Mouse (Mus musculus): Measurements from ENCODE around the gene Xpa. TPM values are rescaled to one million over a fixed set of nuclear protein-coding genes. Genes with fewer than 3 reads are reported as not detected.
A peak's percentile ranks its signal among the peaks of the same experiment; 100 is the strongest.

Gene Xpa
- total and polyA plus RNA-seq, 2 experiments = 10.3 to 18.7 TPM

DNA sequence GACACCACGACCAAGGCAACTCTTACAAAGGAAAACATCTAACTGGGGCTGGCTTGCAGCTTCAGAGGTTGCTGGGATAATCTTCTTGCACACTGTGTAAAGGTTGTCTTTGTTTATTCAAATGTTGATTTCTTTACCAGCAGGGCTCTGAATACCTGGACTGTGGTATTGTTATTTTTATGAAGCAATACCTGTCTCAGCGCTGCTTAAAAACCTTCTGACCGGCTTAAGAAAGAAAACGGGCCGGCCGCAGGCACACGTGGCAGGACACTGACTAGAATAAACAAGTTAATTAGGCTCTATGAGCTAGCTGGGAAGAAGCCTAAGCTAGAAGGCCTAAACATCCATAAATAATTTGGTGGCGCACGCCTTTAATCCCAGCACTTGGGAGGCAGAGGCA, 10.2 kb downstream of the Xpa start:
- peak; percentile 17 for DNase-seq (ENCODE audit: extremely low read depth, low read depth, low spot score)
- WGBS = 84% methylated on average over 9 of the region's 9 CpGs
- no peak overlapping the region for H3K4me3 ChIP-seq (ENCODE audit: insufficient read depth, low read depth, low read length)
- no peak overlapping the region for H3K9ac ChIP-seq (ENCODE audit: low read depth, low read length)
- peaks cover 2% of the 10 kb centered on the region; the same call in 1 of the 2 replicates for H3K79me2 ChIP-seq (ENCODE audit: control insufficient read depth, insufficient read depth, low read length)
- no peak for TF ChIP-seq POLR2A (IDR thresholded peaks at IDR 0.05; ENCODE audit: extremely low read depth, insufficient read depth, low read length)
- no peak overlapping the region for H3K27ac ChIP-seq (replicated peaks; ENCODE audit: insufficient read depth, low read depth, low read length)
- H3K27me3 ChIP-seq (ENCODE audit: control insufficient read depth, insufficient read depth, low read length) = no peaks in the 10 kb centered on the region
- no peaks in the 10 kb centered on the region for H3K4me1 ChIP-seq (ENCODE audit: control insufficient read depth, insufficient read depth, low read length)
- peaks cover 60% of the 10 kb centered on the region for H3K36me3 ChIP-seq (ENCODE audit: control insufficient read depth, insufficient read depth, low read length)

- DNase-seq (ENCODE audit: extremely low read depth, low read depth, low spot score) = peak; percentile 37
- TF ChIP-seq CTCF (IDR thresholded peaks at IDR 0.05; ENCODE audit: low read depth, low read length) (no peak), POLR2A (IDR thresholded peaks at IDR 0.05; ENCODE audit: extremely low read depth, insufficient read depth, low read length) (no peak)
- H3K79me2 ChIP-seq (ENCODE audit: control insufficient read depth, insufficient read depth, low read length) = peaks cover 2% of the 10 kb centered on the region; the same call in 1 of the 2 replicates
- H3K4me3 ChIP-seq (ENCODE audit: insufficient read depth, low read depth, low read length) = no peak overlapping the region
- 74% methylated on average over 8 of the region's 8 CpGs for WGBS
- H3K36me3 ChIP-seq (ENCODE audit: control insufficient read depth, insufficient read depth, low read length) = peaks cover 59% of the 10 kb centered on the region
- no peak overlapping the region for H3K27ac ChIP-seq (replicated peaks; ENCODE audit: insufficient read depth, low read depth, low read length)
- no peaks in the 10 kb centered on the region for H3K27me3 ChIP-seq (ENCODE audit: control insufficient read depth, insufficient read depth, low read length)
- H3K9ac ChIP-seq (ENCODE audit: low read depth, low read length) = no peak overlapping the region
- H3K4me1 ChIP-seq (ENCODE audit: control insufficient read depth, insufficient read depth, low read length) = no peaks in the 10 kb centered on the region
Observed at GRCm38 (mm10) chr4:46185423-46185822, 10.7 kb downstream of the Xpa start.

DNA sequence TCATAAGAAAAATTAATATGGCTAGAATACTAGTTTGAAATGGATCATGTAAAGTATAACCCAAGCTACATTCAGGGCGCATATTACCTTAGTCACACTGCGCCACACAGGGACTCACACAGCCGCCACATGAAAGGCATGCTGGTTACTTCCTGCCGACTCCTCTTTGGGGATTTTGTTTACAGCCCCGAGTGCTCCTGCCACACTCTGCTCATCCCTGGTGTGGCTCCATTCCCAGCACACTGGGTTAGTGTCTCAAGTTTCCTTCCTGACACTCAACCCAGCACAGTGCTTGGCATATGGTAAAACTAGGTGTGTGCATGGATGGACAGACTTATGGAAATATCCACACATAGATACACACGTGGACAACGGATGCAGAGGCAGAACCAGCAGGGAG, 13.9 kb downstream of the Xpa start:
- DNase-seq (ENCODE audit: extremely low read depth, low read depth, low spot score) = no peak
- Histone ChIP-seq H3K9ac (ENCODE audit: low read depth, low read length) (no peak overlapping the region), H3K79me2 (ENCODE audit: control insufficient read depth, insufficient read depth, low read length) (no peaks in the 10 kb centered on the region), H3K4me3 (ENCODE audit: insufficient read depth, low read depth, low read length) (no peak overlapping the region), H3K36me3 (ENCODE audit: control insufficient read depth, insufficient read depth, low read length) (peaks cover 59% of the 10 kb centered on the region), H3K27ac (replicated peaks; ENCODE audit: insufficient read depth, low read depth, low read length) (no peak overlapping the region), H3K4me1 (ENCODE audit: control insufficient read depth, insufficient read depth, low read length) (no peaks in the 10 kb centered on the region), H3K27me3 (ENCODE audit: control insufficient read depth, insufficient read depth, low read length) (no peaks in the 10 kb centered on the region)
- WGBS = 93% methylated on average over 7 of the region's 7 CpGs
- TF ChIP-seq POLR2A (IDR thresholded peaks at IDR 0.05; ENCODE audit: extremely low read depth, insufficient read depth, low read length) (no peak), CTCF (IDR thresholded peaks at IDR 0.05; ENCODE audit: low read depth, low read length) (no peak)

DNA sequence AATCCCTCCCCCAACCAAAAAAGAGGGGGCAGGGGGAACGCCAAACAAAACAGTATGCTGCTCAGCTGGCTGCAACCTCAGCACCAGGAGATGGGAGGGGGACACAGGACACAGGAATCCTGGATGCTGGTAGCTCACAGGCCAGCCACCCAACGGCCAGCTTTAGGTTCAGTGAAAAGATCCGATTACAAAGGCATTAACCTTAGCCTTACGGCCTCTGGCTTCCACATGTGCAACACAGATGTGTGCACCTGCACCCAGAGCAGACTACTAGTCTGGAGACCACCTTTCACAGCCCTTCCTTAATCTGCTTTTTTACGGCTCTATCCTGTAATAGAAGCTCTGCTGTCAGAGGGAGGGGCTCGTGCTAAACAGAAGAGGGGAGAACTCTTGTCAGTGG, 14.9 kb downstream of the Xpa start:
- peaks cover 65% of the 10 kb centered on the region for H3K36me3 ChIP-seq (ENCODE audit: control insufficient read depth, insufficient read depth, low read length)
- H3K4me1 ChIP-seq (ENCODE audit: control insufficient read depth, insufficient read depth, low read length) = no peaks in the 10 kb centered on the region
- no peak overlapping the region for H3K9ac ChIP-seq (ENCODE audit: low read depth, low read length)
- WGBS = 86% methylated on average over 6 of the region's 6 CpGs
- H3K4me3 ChIP-seq (ENCODE audit: insufficient read depth, low read depth, low read length) = no peak overlapping the region
- DNase-seq (ENCODE audit: extremely low read depth, low read depth, low spot score) = no peak
- no peaks in the 10 kb centered on the region for H3K79me2 ChIP-seq (ENCODE audit: control insufficient read depth, insufficient read depth, low read length)
- no peak for TF ChIP-seq CTCF (IDR thresholded peaks at IDR 0.05; ENCODE audit: low read depth, low read length)
- TF ChIP-seq POLR2A (IDR thresholded peaks at IDR 0.05; ENCODE audit: extremely low read depth, insufficient read depth, low read length) = no peak
- H3K27ac ChIP-seq (replicated peaks; ENCODE audit: insufficient read depth, low read depth, low read length) = no peak overlapping the region
- H3K27me3 ChIP-seq (ENCODE audit: control insufficient read depth, insufficient read depth, low read length) = no peaks in the 10 kb centered on the region

DNA sequence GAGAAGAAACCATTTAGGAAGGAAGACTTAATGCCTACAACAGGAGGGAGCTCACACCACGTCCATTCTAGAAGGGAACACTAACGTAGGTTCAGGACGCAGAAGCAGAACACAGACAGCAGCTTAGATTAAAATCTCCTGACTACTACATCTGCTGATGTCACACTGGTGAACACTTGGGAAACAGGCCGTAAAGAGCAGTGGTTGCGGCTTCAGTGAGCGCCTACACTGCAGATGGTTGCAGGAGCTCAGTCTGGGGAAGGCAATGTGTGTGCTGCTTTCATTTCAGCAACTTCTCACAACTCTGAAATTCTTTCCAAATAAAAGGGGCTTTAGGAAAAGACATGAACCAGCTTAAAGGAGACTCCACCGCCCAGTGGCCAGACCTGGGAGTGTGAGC, 18.6 kb downstream of the Xpa start:
- Histone ChIP-seq H3K27me3 (ENCODE audit: control insufficient read depth, insufficient read depth, low read length) (no peaks in the 10 kb centered on the region), H3K27ac (replicated peaks; ENCODE audit: insufficient read depth, low read depth, low read length) (no peak overlapping the region), H3K9ac (ENCODE audit: low read depth, low read length) (no peak overlapping the region), H3K4me3 (ENCODE audit: insufficient read depth, low read depth, low read length) (no peak overlapping the region), H3K79me2 (ENCODE audit: control insufficient read depth, insufficient read depth, low read length) (no peaks in the 10 kb centered on the region), H3K36me3 (ENCODE audit: control insufficient read depth, insufficient read depth, low read length) (peaks cover 52% of the 10 kb centered on the region), H3K4me1 (ENCODE audit: control insufficient read depth, insufficient read depth, low read length) (no peaks in the 10 kb centered on the region)
- WGBS = 95% methylated on average over 7 of the region's 7 CpGs
- TF ChIP-seq POLR2A (IDR thresholded peaks at IDR 0.05; ENCODE audit: extremely low read depth, insufficient read depth, low read length) = no peak
- no peak for TF ChIP-seq CTCF (IDR thresholded peaks at IDR 0.05; ENCODE audit: low read depth, low read length)
- no peak for DNase-seq (ENCODE audit: extremely low read depth, low read depth, low spot score)

DNA sequence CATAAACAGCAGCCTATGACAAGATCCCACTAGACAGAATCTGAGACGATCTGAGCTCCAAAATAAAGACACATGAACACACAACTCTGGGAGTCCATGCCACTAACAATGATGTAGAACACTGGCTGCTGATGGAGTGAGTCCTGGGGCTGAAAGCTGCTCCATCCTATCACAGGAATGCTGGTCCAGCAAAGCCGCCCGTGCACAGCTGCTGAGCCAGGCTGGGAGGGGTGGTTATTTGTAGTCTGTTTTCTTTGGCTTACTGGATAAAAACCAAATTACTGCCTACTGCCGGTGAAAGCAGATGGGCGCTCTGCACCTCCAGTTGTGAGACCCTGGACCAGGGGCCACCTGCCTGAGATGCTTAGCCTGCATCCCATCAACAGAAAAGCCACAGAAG, 19.1 kb downstream of the Xpa start:
- no peak overlapping the region for H3K27ac ChIP-seq (replicated peaks; ENCODE audit: insufficient read depth, low read depth, low read length)
- WGBS = 83% methylated on average over 5 of the region's 5 CpGs
- no peaks in the 10 kb centered on the region for H3K27me3 ChIP-seq (ENCODE audit: control insufficient read depth, insufficient read depth, low read length)
- H3K36me3 ChIP-seq (ENCODE audit: control insufficient read depth, insufficient read depth, low read length) = peaks cover 51% of the 10 kb centered on the region
- no peaks in the 10 kb centered on the region for H3K4me1 ChIP-seq (ENCODE audit: control insufficient read depth, insufficient read depth, low read length)
- no peak for DNase-seq (ENCODE audit: extremely low read depth, low read depth, low spot score)
- H3K9ac ChIP-seq (ENCODE audit: low read depth, low read length) = no peak overlapping the region
- H3K4me3 ChIP-seq (ENCODE audit: insufficient read depth, low read depth, low read length) = no peak overlapping the region
- H3K79me2 ChIP-seq (ENCODE audit: control insufficient read depth, insufficient read depth, low read length) = no peaks in the 10 kb centered on the region
- TF ChIP-seq CTCF (IDR thresholded peaks at IDR 0.05; ENCODE audit: low read depth, low read length) (no peak), POLR2A (IDR thresholded peaks at IDR 0.05; ENCODE audit: extremely low read depth, insufficient read depth, low read length) (no peak)
